Mouse (Mus musculus): ENCODE measurements around the gene Nin. TPM values are rescaled to one million over a fixed set of nuclear protein-coding genes. Genes with fewer than 3 reads are reported as not detected.

The Nin gene
- polyA plus RNA-seq, 1 experiment from 2014 or later: 10.3 TPM

DNA sequence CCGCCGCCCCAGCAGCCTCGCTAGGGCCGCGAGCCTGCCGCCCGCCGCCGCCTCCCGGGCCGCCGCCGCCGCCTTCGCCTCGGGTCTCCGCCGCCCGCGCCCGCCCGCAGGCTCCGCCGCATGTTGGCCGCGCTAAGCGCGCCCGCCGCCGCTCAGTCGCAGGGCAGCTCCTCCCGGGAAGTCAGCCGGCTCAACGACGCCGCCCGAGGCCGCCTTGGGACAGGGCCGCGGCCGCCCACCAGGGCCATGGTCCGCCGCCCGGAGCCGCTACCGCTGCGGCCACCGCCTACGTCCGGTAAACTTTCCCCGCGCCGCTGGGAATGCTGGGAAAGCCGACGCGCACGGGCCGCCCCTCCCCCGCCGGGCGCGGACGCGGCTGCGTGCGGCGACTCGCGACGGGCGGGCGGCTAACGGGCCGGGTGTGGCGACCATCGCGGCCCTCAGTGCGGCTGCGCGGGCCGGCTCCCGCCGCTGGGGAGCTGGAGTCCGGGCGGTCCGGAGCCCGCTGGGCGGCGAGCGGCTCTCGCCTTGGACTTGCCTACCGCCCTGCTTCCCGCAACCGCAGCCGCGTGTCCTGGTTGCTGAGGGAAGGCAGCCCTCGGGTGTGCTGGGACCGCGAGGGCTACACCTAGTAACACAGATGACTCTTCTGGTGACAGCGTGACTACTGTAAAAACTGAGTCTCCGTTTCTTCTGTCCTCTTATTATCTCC, 126.6 kb downstream of the Nin start, which contains the start of gene Sav1:
Sav1 (minus strand) TSS at position 217 of the 712 bp plus-strand sequence.
- DNase-seq (ENCODE audit: low spot score): peak; percentile 90
- Histone ChIP-seq H3K36me3 (replicated peaks; ENCODE audit: control insufficient read depth, insufficient read depth, low read depth, low read length) (peaks cover 2% of the 10 kb centered on the region; the same call in 1 of the 2 replicates), H3K9ac (replicated peaks; ENCODE audit: low read length) (peak within 1 kb of the TSS; percentile 95), H3K27me3 (ENCODE audit: control insufficient read depth, insufficient read depth, low read length) (no peaks in the 10 kb centered on the region), H3K4me2 (ENCODE audit: low read depth, low read length) (peak within 1 kb of the TSS; percentile 71), H3K4me1 (ENCODE audit: control insufficient read depth, insufficient read depth, low read length) (no peaks in the 10 kb centered on the region; the same call in 1 of the 2 replicates), H3K27ac (replicated peaks; ENCODE audit: low read depth, low read length) (peak within 1 kb of the TSS; percentile 91), H3K9me3 (replicated peaks; ENCODE audit: control insufficient read depth, low read length) (no peaks in the 10 kb centered on the region), H3K4me3 (ENCODE audit: low read depth, low read length) (peak within 1 kb of the TSS; percentile 83)
- WGBS: under 1% methylated on average over 82 of the region's 102 CpGs
- ATAC-seq (replicated peaks; ENCODE audit: insufficient number of reproducible peaks, low FRiP score, low TSS enrichment, low read depth): peak; percentile 92

GRCm38 (mm10) chr12:69986241-69986762, 127.2 kb downstream of the Nin start:
- peak overlapping the region; percentile 91 for H3K27ac ChIP-seq (replicated peaks; ENCODE audit: low read depth, low read length)
- H3K9me3 ChIP-seq (replicated peaks; ENCODE audit: control insufficient read depth, low read length): no peaks in the 10 kb centered on the region
- ATAC-seq (replicated peaks; ENCODE audit: insufficient number of reproducible peaks, low FRiP score, low TSS enrichment, low read depth): peak; percentile 57
- peaks cover 2% of the 10 kb centered on the region; the same call in 1 of the 2 replicates for H3K36me3 ChIP-seq (replicated peaks; ENCODE audit: control insufficient read depth, insufficient read depth, low read depth, low read length)
- no peaks in the 10 kb centered on the region; the same call in 1 of the 2 replicates for H3K4me1 ChIP-seq (ENCODE audit: control insufficient read depth, insufficient read depth, low read length)
- WGBS: 0% methylated on average over 36 of the region's 36 CpGs
- peak overlapping the region; percentile 71 for H3K4me2 ChIP-seq (ENCODE audit: low read depth, low read length)
- DNase-seq (ENCODE audit: low spot score): peak; percentile 47
- no peaks in the 10 kb centered on the region for H3K27me3 ChIP-seq (ENCODE audit: control insufficient read depth, insufficient read depth, low read length)
- H3K4me3 ChIP-seq (ENCODE audit: low read depth, low read length): peak overlapping the region; percentile 83
- peak overlapping the region; percentile 95 for H3K9ac ChIP-seq (replicated peaks; ENCODE audit: low read length)

DNA sequence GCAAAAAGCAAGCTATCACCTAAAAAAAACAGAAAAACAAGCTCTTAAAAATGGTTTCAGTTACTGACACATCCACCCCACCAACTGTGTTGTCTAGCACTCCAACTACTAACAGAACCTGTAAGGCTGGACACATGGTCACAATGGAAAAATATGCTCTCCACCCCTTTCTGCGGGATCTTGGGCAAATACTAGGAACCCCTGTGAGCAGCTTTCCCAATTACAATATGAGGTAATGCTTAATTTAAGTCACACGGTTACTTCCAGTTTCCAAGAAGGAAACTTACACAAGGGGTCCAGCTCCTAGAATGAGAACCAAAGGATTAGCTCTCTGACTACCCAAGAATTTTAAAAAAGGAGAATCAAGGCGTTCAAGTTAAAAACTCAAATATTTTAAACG, 128.0 kb downstream of the Nin start:
- peaks cover 2% of the 10 kb centered on the region; the same call in 1 of the 2 replicates for H3K36me3 ChIP-seq (replicated peaks; ENCODE audit: control insufficient read depth, insufficient read depth, low read depth, low read length)
- H3K4me2 ChIP-seq (ENCODE audit: low read depth, low read length): peak overlapping the region; percentile 71
- WGBS: 45% methylated on average over 4 of the region's 4 CpGs
- no peaks in the 10 kb centered on the region for H3K27me3 ChIP-seq (ENCODE audit: control insufficient read depth, insufficient read depth, low read length)
- no peak overlapping the region for H3K27ac ChIP-seq (replicated peaks; ENCODE audit: low read depth, low read length)
- H3K4me1 ChIP-seq (ENCODE audit: control insufficient read depth, insufficient read depth, low read length): no peaks in the 10 kb centered on the region; the same call in 1 of the 2 replicates
- ATAC-seq (replicated peaks; ENCODE audit: insufficient number of reproducible peaks, low FRiP score, low TSS enrichment, low read depth) (no peak), DNase-seq (ENCODE audit: low spot score) (no peak)
- no peak overlapping the region for H3K9ac ChIP-seq (replicated peaks; ENCODE audit: low read length)
- no peaks in the 10 kb centered on the region for H3K9me3 ChIP-seq (replicated peaks; ENCODE audit: control insufficient read depth, low read length)
- peak overlapping the region; percentile 83 for H3K4me3 ChIP-seq (ENCODE audit: low read depth, low read length)

DNA sequence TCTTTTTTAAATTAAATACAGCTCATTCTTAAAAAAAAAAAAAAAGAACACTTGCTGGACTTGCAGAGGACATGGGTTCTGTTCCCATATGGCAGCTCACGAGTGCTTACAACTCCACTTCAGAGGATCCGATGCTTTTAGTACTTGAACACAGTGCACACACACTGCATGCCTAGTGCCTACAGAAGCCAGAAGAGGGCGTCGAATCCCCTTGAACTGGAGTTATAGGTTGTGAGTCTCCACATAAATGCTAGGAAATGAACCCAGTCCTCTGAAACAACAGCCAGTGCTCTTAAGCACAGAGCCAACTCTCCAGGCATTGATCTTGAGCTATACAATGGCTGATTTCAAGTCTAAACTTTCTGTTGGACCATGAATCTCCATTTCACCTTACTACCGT, 130.6 kb downstream of the Nin start:
- Histone ChIP-seq H3K27ac (replicated peaks; ENCODE audit: low read depth, low read length) (no peak overlapping the region), H3K27me3 (ENCODE audit: control insufficient read depth, insufficient read depth, low read length) (no peaks in the 10 kb centered on the region), H3K4me3 (ENCODE audit: low read depth, low read length) (no peak overlapping the region), H3K36me3 (replicated peaks; ENCODE audit: control insufficient read depth, insufficient read depth, low read depth, low read length) (peaks cover 2% of the 10 kb centered on the region; the same call in 1 of the 2 replicates), H3K4me1 (ENCODE audit: control insufficient read depth, insufficient read depth, low read length) (no peaks in the 10 kb centered on the region; the same call in 1 of the 2 replicates), H3K4me2 (ENCODE audit: low read depth, low read length) (no peak overlapping the region), H3K9me3 (replicated peaks; ENCODE audit: control insufficient read depth, low read length) (no peaks in the 10 kb centered on the region), H3K9ac (replicated peaks; ENCODE audit: low read length) (no peak overlapping the region)
- peak; percentile 34 for DNase-seq (ENCODE audit: low spot score)
- no peak for ATAC-seq (replicated peaks; ENCODE audit: insufficient number of reproducible peaks, low FRiP score, low TSS enrichment, low read depth)
- WGBS: 77% methylated on average over 5 of the region's 5 CpGs

GRCm38 (mm10) chr12:69977376-69977998, 136.0 kb downstream of the Nin start:
- no peak overlapping the region for H3K9ac ChIP-seq (replicated peaks; ENCODE audit: low read length)
- WGBS: 78% methylated on average over 9 of the region's 9 CpGs
- H3K27me3 ChIP-seq (ENCODE audit: control insufficient read depth, insufficient read depth, low read length): no peaks in the 10 kb centered on the region

GRCm38 (mm10) chr12:69976688-69977087, 136.8 kb downstream of the Nin start:
- Histone ChIP-seq H3K4me2 (ENCODE audit: low read depth, low read length) (no peak overlapping the region), H3K4me1 (ENCODE audit: control insufficient read depth, insufficient read depth, low read length) (no peaks in the 10 kb centered on the region), H3K9me3 (replicated peaks; ENCODE audit: control insufficient read depth, low read length) (no peaks in the 10 kb centered on the region), H3K27ac (replicated peaks; ENCODE audit: low read depth, low read length) (no peak overlapping the region), H3K36me3 (replicated peaks; ENCODE audit: control insufficient read depth, insufficient read depth, low read depth, low read length) (no peaks in the 10 kb centered on the region), H3K4me3 (ENCODE audit: low read depth, low read length) (no peak overlapping the region), H3K27me3 (ENCODE audit: control insufficient read depth, insufficient read depth, low read length) (no peaks in the 10 kb centered on the region), H3K9ac (replicated peaks; ENCODE audit: low read length) (no peak overlapping the region)
- 86% methylated on average over 6 of the region's 6 CpGs for WGBS
- ATAC-seq (replicated peaks; ENCODE audit: insufficient number of reproducible peaks, low FRiP score, low TSS enrichment, low read depth): no peak
- DNase-seq (ENCODE audit: low spot score): no peak

More at GRCm38 (mm10) chr12:69977376-69977998, 136.0 kb downstream of the Nin start:
- Histone ChIP-seq H3K4me1 (ENCODE audit: control insufficient read depth, insufficient read depth, low read length) (no peaks in the 10 kb centered on the region), H3K4me3 (ENCODE audit: low read depth, low read length) (no peak overlapping the region), H3K9me3 (replicated peaks; ENCODE audit: control insufficient read depth, low read length) (no peaks in the 10 kb centered on the region), H3K4me2 (ENCODE audit: low read depth, low read length) (no peak overlapping the region), H3K27ac (replicated peaks; ENCODE audit: low read depth, low read length) (no peak overlapping the region), H3K36me3 (replicated peaks; ENCODE audit: control insufficient read depth, insufficient read depth, low read depth, low read length) (no peaks in the 10 kb centered on the region)
- DNase-seq (ENCODE audit: low spot score) (no peak), ATAC-seq (replicated peaks; ENCODE audit: insufficient number of reproducible peaks, low FRiP score, low TSS enrichment, low read depth) (no peak)

- H3K36me3 ChIP-seq (replicated peaks; ENCODE audit: control insufficient read depth, insufficient read depth, low read depth, low read length): peaks cover 5% of the 10 kb centered on the region; the same call in 1 of the 2 replicates
- ATAC-seq (replicated peaks; ENCODE audit: insufficient number of reproducible peaks, low FRiP score, low TSS enrichment, low read depth) (no peak), DNase-seq (ENCODE audit: low spot score) (peak; percentile 14)
- H3K4me1 ChIP-seq (ENCODE audit: control insufficient read depth, insufficient read depth, low read length): no peaks in the 10 kb centered on the region
- H3K27ac ChIP-seq (replicated peaks; ENCODE audit: low read depth, low read length): no peak overlapping the region
- H3K9ac ChIP-seq (replicated peaks; ENCODE audit: low read length): no peak overlapping the region
- no peak overlapping the region for H3K4me2 ChIP-seq (ENCODE audit: low read depth, low read length)
- no peaks in the 10 kb centered on the region for H3K9me3 ChIP-seq (replicated peaks; ENCODE audit: control insufficient read depth, low read length)
- no peak overlapping the region for H3K4me3 ChIP-seq (ENCODE audit: low read depth, low read length)
- no peaks in the 10 kb centered on the region for H3K27me3 ChIP-seq (ENCODE audit: control insufficient read depth, insufficient read depth, low read length)
Measured at GRCm38 (mm10) chr12:69973666-69974065, 139.9 kb downstream of the Nin start.

GRCm38 (mm10) chr12:69968154-69968553, 145.4 kb downstream of the Nin start:
- H3K4me2 ChIP-seq (ENCODE audit: low read depth, low read length): no peak overlapping the region
- peaks cover 5% of the 10 kb centered on the region for H3K36me3 ChIP-seq (replicated peaks; ENCODE audit: control insufficient read depth, insufficient read depth, low read depth, low read length)
- no peaks in the 10 kb centered on the region for H3K4me1 ChIP-seq (ENCODE audit: control insufficient read depth, insufficient read depth, low read length)
- 73% methylated on average over 5 of the region's 5 CpGs for WGBS
- H3K27ac ChIP-seq (replicated peaks; ENCODE audit: low read depth, low read length): no peak overlapping the region
- no peaks in the 10 kb centered on the region for H3K9me3 ChIP-seq (replicated peaks; ENCODE audit: control insufficient read depth, low read length)
- DNase-seq (ENCODE audit: low spot score) (no peak), ATAC-seq (replicated peaks; ENCODE audit: insufficient number of reproducible peaks, low FRiP score, low TSS enrichment, low read depth) (peak; percentile 56; the same call in 1 of the 2 replicates)
- H3K27me3 ChIP-seq (ENCODE audit: control insufficient read depth, insufficient read depth, low read length): no peaks in the 10 kb centered on the region
- no peak overlapping the region for H3K4me3 ChIP-seq (ENCODE audit: low read depth, low read length)
- H3K9ac ChIP-seq (replicated peaks; ENCODE audit: low read length): no peak overlapping the region

Data from embryonic facial prominence, embryonic 11.5 days (tissue).